Comparison of ENCODE assay signal across 30 mouse cellular contexts in genomic region chr9:65654700-65655237, GRCm38 (mm10). TPM values are rescaled to one million over a fixed set of nuclear protein-coding genes. Genes with fewer than 3 reads are reported as not detected.
DNase-seq lines count a peak whose midpoint lies in the region; ATAC-seq and TF ChIP-seq lines count a peak whose summit lies in the region.
"Had no signal": no experiment of that assay in that cellular context is flagged by ENCODE, and none has a peak within 500 bp of the region (broad histone marks: within the 10 kb centered on the region; RNA-seq: fewer than 3 reads in every experiment).

No protein-coding gene starts in this region.

- H3K27me3 ChIP-seq in heart, adult 2 months (ENCODE audit: control insufficient read depth, insufficient read depth, low read length): no peaks in the 10 kb centered on the region
- no peaks in the 10 kb centered on the region for H3K27me3 ChIP-seq in heart, embryonic 13.5 days (replicated peaks)
- no peaks in the 10 kb centered on the region for H3K27me3 ChIP-seq in heart, embryonic 11.5 days (ENCODE audit: control insufficient read depth, insufficient read depth, low read length)
- H3K27me3 ChIP-seq in C2C12 (ENCODE audit: control insufficient read depth, insufficient read depth, insufficient read length): no peaks in the 10 kb centered on the region
- H3K27me3 ChIP-seq: CH12.LX; embryonic facial prominence, embryonic 13.5 days; embryonic facial prominence, embryonic 15.5 days; forebrain, embryonic 12.5 days; Patski had no signal

- WGBS in heart, adult 2 months: 64% methylated on average over 3 of the region's 3 CpGs
- 61% methylated on average over 3 of the region's 3 CpGs for WGBS in heart, embryonic 13.5 days
- 69% methylated on average over 3 of the region's 3 CpGs for WGBS in heart, embryonic 11.5 days (ENCODE audit: insufficient replicate concordance)

- no peak for TF ChIP-seq POLR2A in heart, adult 2 months (IDR thresholded peaks at IDR 0.05; ENCODE audit: insufficient read depth, low read depth, low read length)

- H3K27ac ChIP-seq in heart, adult 2 months: no peak overlapping the region
- H3K27ac ChIP-seq in heart, embryonic 13.5 days (replicated peaks): peak overlapping the region; percentile 50
- no peak overlapping the region for H3K27ac ChIP-seq in heart, embryonic 11.5 days (ENCODE audit: low read depth, low read length)
- 0 out of 2 replicates have a peak overlapping the region, but pooled peaks have one; percentile 4 for H3K27ac ChIP-seq in brown adipose tissue, adult 24 weeks (replicated peaks; ENCODE audit: low read depth, low read length)
- H3K27ac ChIP-seq: embryonic facial prominence, embryonic 13.5 days; embryonic facial prominence, embryonic 15.5 days; forebrain, embryonic 10.5 days; forebrain, embryonic 12.5 days had no signal

- TF ChIP-seq EP300 in heart, adult 2 months (IDR thresholded peaks at IDR 0.05; ENCODE audit: insufficient read depth, low read depth, low read length): no peak

- no peak overlapping the region for H3ac ChIP-seq in C2C12 (ENCODE audit: control insufficient read depth, insufficient read length, low read depth)

- no peak overlapping the region for H3K4me3 ChIP-seq in heart, adult 2 months
- no peak overlapping the region for H3K4me3 ChIP-seq in heart, embryonic 13.5 days
- no peak overlapping the region for H3K4me3 ChIP-seq in heart, embryonic 11.5 days (ENCODE audit: low read depth, low read length)
- H3K4me3 ChIP-seq in C2C12 (ENCODE audit: insufficient read depth, poor library complexity, severe bottlenecking): no peak overlapping the region
- H3K4me3 ChIP-seq in brown adipose tissue, adult 24 weeks (ENCODE audit: insufficient read depth, low read depth, low read length): no peak overlapping the region
- H3K4me3 ChIP-seq: embryonic facial prominence, embryonic 13.5 days; embryonic facial prominence, embryonic 15.5 days; erythroblast, embryonic 14.5 days; forebrain, embryonic 10.5 days; forebrain, embryonic 12.5 days had no signal

- H3K9me3 ChIP-seq in heart, embryonic 13.5 days: no peaks in the 10 kb centered on the region
- no peaks in the 10 kb centered on the region for H3K9me3 ChIP-seq in heart, embryonic 11.5 days (replicated peaks; ENCODE audit: control insufficient read depth, low read length)
- H3K9me3 ChIP-seq: embryonic facial prominence, embryonic 13.5 days; embryonic facial prominence, embryonic 15.5 days; forebrain, embryonic 10.5 days; forebrain, embryonic 12.5 days; G1E had no signal

- no peak for ATAC-seq in heart, embryonic 13.5 days (ENCODE audit: extremely low read depth, insufficient number of reproducible peaks, low FRiP score, low TSS enrichment)
- ATAC-seq in heart, embryonic 11.5 days (replicated peaks; ENCODE audit: insufficient number of reproducible peaks, low FRiP score, low TSS enrichment): no peak
- ATAC-seq: activated CD4-positive, CD25-positive, alpha-beta regulatory T cell, adult 4 months; CD4-positive, CD25-positive, alpha-beta regulatory T cell, adult 4 months; forebrain, embryonic 14.5 days; forebrain, embryonic 16.5 days; Patski had no signal

- no peaks in the 10 kb centered on the region for H3K79me2 ChIP-seq in heart, adult 2 months (replicated peaks; ENCODE audit: control insufficient read depth, insufficient read depth, low read length)
- H3K79me2 ChIP-seq in C2C12 (ENCODE audit: control insufficient read depth, insufficient read depth): peaks cover 30% of the 10 kb centered on the region

- peaks cover 1% of the 10 kb centered on the region for H3K79me3 ChIP-seq in C2C12 (ENCODE audit: low read depth)

- H3K4me2 ChIP-seq in heart, embryonic 13.5 days: no peak overlapping the region
- H3K4me2 ChIP-seq in heart, embryonic 11.5 days: no peak overlapping the region
- H3K4me2 ChIP-seq: embryonic facial prominence, embryonic 13.5 days; embryonic facial prominence, embryonic 15.5 days; forebrain, embryonic 12.5 days had no signal

- no peak overlapping the region for H3K9ac ChIP-seq in heart, adult 2 months (ENCODE audit: low read depth, low read length)
- H3K9ac ChIP-seq in heart, embryonic 13.5 days: no peak overlapping the region; the same call in 1 of the 2 replicates
- no peak overlapping the region for H3K9ac ChIP-seq in heart, embryonic 11.5 days (ENCODE audit: low read depth, low read length)
- H3K9ac ChIP-seq: embryonic facial prominence, embryonic 13.5 days; embryonic facial prominence, embryonic 15.5 days; forebrain, embryonic 12.5 days had no signal

- peak; percentile 84 for DNase-seq in heart, adult 11 months
- DNase-seq in heart, adult 2 months: no peak
- no peak for DNase-seq in urinary bladder, postnatal 36 days (ENCODE audit: low spot score in 2 of 2)
- DNase-seq in gastrocnemius, postnatal 36 days: no peak
- DNase-seq: adrenal gland, adult 2 months; adrenal gland, postnatal 10 days; adrenal gland, postnatal 36 days; cerebellum, adult 11 months; cerebellum, adult 18-20 months; cerebellum, adult 8-10 months; cerebellum, adult 9-11 months; cerebellum, postnatal 14 days; cerebellum, postnatal 36 days; embryo, embryonic 11 days had no signal

- H3K4me1 ChIP-seq in heart, adult 2 months (ENCODE audit: control insufficient read depth, insufficient read depth, low read length): peaks cover 8% of the 10 kb centered on the region
- peaks cover 29% of the 10 kb centered on the region for H3K4me1 ChIP-seq in heart, embryonic 13.5 days
- H3K4me1 ChIP-seq in heart, embryonic 11.5 days (ENCODE audit: control insufficient read depth, insufficient read depth, low read length): peaks cover 19% of the 10 kb centered on the region
- H3K4me1 ChIP-seq in brown adipose tissue, adult 24 weeks (ENCODE audit: control insufficient read depth, insufficient read depth, insufficient read length, low read length): peaks cover 6% of the 10 kb centered on the region; the same call in 1 of the 2 replicates
- H3K4me1 ChIP-seq: embryonic facial prominence, embryonic 13.5 days; embryonic facial prominence, embryonic 15.5 days; forebrain, embryonic 10.5 days; forebrain, embryonic 12.5 days had no signal

- no peaks in the 10 kb centered on the region; the same call in 1 of the 2 replicates for H3K36me3 ChIP-seq in heart, adult 2 months (ENCODE audit: control insufficient read depth, insufficient read depth, low read length)
- peaks cover 13% of the 10 kb centered on the region for H3K36me3 ChIP-seq in heart, embryonic 13.5 days
- peaks cover 2% of the 10 kb centered on the region; the same call in 1 of the 2 replicates for H3K36me3 ChIP-seq in heart, embryonic 11.5 days (ENCODE audit: control insufficient read depth, insufficient read depth, low read length)
- H3K36me3 ChIP-seq in C2C12 (ENCODE audit: control insufficient read depth, insufficient read depth): no peaks in the 10 kb centered on the region
- H3K36me3 ChIP-seq: embryonic facial prominence, embryonic 13.5 days; embryonic facial prominence, embryonic 15.5 days; forebrain, embryonic 10.5 days; forebrain, embryonic 12.5 days; G1E had no signal

- no peak for TF ChIP-seq CTCF in heart, adult 2 months (IDR thresholded peaks at IDR 0.05)
- no peak for TF ChIP-seq CTCF in C2C12 (IDR thresholded peaks at IDR 0.05; ENCODE audit: control insufficient read depth, insufficient read depth, insufficient read length)

- intact Hi-C loops in heart, adult 2 months (cut with DNase I): no loop called here
- intact Hi-C loops in gastrocnemius, postnatal 36 days (cut with DNase I): no loop called here

TF ChIP-seq in C2C12, 6 proteins besides CTCF, POLR2A, EP300 and RAD21:
- no peak for TF ChIP-seq USF1 (IDR thresholded peaks at IDR 0.05; ENCODE audit: low read depth)
- TF ChIP-seq MYOD1 (IDR thresholded peaks at IDR 0.05; ENCODE audit: control insufficient read depth, insufficient read length, low read depth): peak; percentile 14

RNA-seq across cellular contexts. Expression of gene Oaz2, which starts 13.0 kb away (rescaled TPM):
- 100 to 1,000 TPM; 202 to 218 TPM for total RNA-seq in heart, adult 2 months (2021)
- polyA plus RNA-seq in heart, adult 2 months (2012; rRNA removed): 154 and 242 TPM in 2 replicates
- polyA plus RNA-seq in heart, embryonic 13.5 days (2015; fragmentation: Nextera tagmentation; extraction: Ambion mirVana): 249 and 267 TPM in 2 replicates
- polyA plus RNA-seq in heart, embryonic 11.5 days (2014; fragmentation: Nextera tagmentation; extraction: Ambion mirVana): 191 and 256 TPM in 2 replicates
- polyA plus RNA-seq in C2C12 (2012; fragmentation: generic; extraction: Trizol): 75.7 TPM
- polyA plus RNA-seq in brown adipose tissue, adult 24 weeks (2012; ENCODE audit: insufficient read depth, insufficient read length, missing spikeins): 52.7 and 66.3 TPM in 2 replicates
- total RNA-seq in gastrocnemius, postnatal 36 days (2021): 100 to 1,000 TPM; 217 to 221 TPM

RNA-seq across cellular contexts. Expression of gene Rbpms2, which starts 25.3 kb away (rescaled TPM):
- 10 to 100 TPM; 29.4 to 32.5 TPM for total RNA-seq in heart, adult 2 months (2021)
- 102 and 105 TPM in 2 replicates for polyA plus RNA-seq in heart, adult 2 months (2012; rRNA removed)
- polyA plus RNA-seq in heart, embryonic 13.5 days (2015; fragmentation: Nextera tagmentation; extraction: Ambion mirVana): 106 and 109 TPM in 2 replicates
- polyA plus RNA-seq in heart, embryonic 11.5 days (2014; fragmentation: Nextera tagmentation; extraction: Ambion mirVana): 154 and 160 TPM in 2 replicates
- 41.3 TPM for polyA plus RNA-seq in C2C12 (2012; fragmentation: generic; extraction: Trizol)
- polyA plus RNA-seq in brown adipose tissue, adult 24 weeks (2012; ENCODE audit: insufficient read depth, insufficient read length, missing spikeins): 72.4 and 81.8 TPM in 2 replicates
- total RNA-seq in gastrocnemius, postnatal 36 days (2021): 1 to 10 TPM; 1.7 to 1.9 TPM

Comparison
In these comparisons a context has a peak if more than half of its experiments do, and no peak if none do; other contexts are left out.
1. H3K27ac ChIP-seq: peak in heart, embryonic 13.5 days (single experiment) and brown adipose tissue, adult 24 weeks (single experiment); none in heart, adult 2 months (single experiment) and heart, embryonic 11.5 days (single experiment).